Mouse (Mus musculus) lung, adult 18-20 months (tissue): ENCODE data around the gene Uba6.
A peak's percentile ranks its signal among the peaks of the same experiment; 100 is the strongest.

ENCODE experiments used
- DNase-seq, 2 experiments: peaks; one replicate each; pipeline ENCODE4 v3.0.0; 2022; ENCODE audit warnings: mixed read lengths in 2 of 2

Gene Uba6

GRCm38 (mm10) chr5:86172449-86173161, at the start of gene Uba6:
Gene Uba6, minus strand, starts transcription at chr5:86172803.
- peak; percentile 99 for DNase-seq

- DNase-seq = no peak
Observed at GRCm38 (mm10) chr5:86197801-86198200, 25.2 kb upstream of the Uba6 start, which contains the start of gene Gnrhr. Gene Gnrhr, minus strand, starts transcription at chr5:86197901.

- no peak for DNase-seq
Observed at GRCm38 (mm10) chr5:86191356-86191755, 18.8 kb upstream of the Uba6 start.

GRCm38 (mm10) chr5:86190770-86191169, 18.2 kb upstream of the Uba6 start:
- DNase-seq = no peak

- peak; percentile 30 to 36 for DNase-seq
Observed at GRCm38 (mm10) chr5:86190290-86190689, 17.7 kb upstream of the Uba6 start.

- DNase-seq = no peak
Observed at GRCm38 (mm10) chr5:86187441-86187840, 14.8 kb upstream of the Uba6 start.

GRCm38 (mm10) chr5:86173778-86174177, 1.2 kb upstream of the Uba6 start:
- no peak for DNase-seq

- no peak for DNase-seq
Observed at GRCm38 (mm10) chr5:86172088-86172448, 535 bp downstream of the Uba6 start.

GRCm38 (mm10) chr5:86129828-86130227, 42.8 kb downstream of the Uba6 start:
- no peak for DNase-seq

- no peak for DNase-seq
Observed at GRCm38 (mm10) chr5:86128749-86129148, 43.9 kb downstream of the Uba6 start.

- DNase-seq = no peak
Observed at GRCm38 (mm10) chr5:86118457-86119094, 54.0 kb downstream of the Uba6 start.

GRCm38 (mm10) chr5:86113997-86114396, 58.6 kb downstream of the Uba6 start:
- DNase-seq = no peak

GRCm38 (mm10) chr5:86113037-86113436, 59.6 kb downstream of the Uba6 start:
- DNase-seq = no peak

GRCm38 (mm10) chr5:86111074-86111473, 61.5 kb downstream of the Uba6 start:
- DNase-seq = no peak

- DNase-seq = no peak
Observed at GRCm38 (mm10) chr5:86106610-86107009, 66.0 kb downstream of the Uba6 start.

- DNase-seq = no peak
Observed at GRCm38 (mm10) chr5:86102176-86102575, 70.4 kb downstream of the Uba6 start.

GRCm38 (mm10) chr5:86100621-86101020, 72.0 kb downstream of the Uba6 start:
- DNase-seq = no peak

GRCm38 (mm10) chr5:86098988-86099387, 73.6 kb downstream of the Uba6 start:
- no peak for DNase-seq

GRCm38 (mm10) chr5:86094754-86095153, 77.8 kb downstream of the Uba6 start:
- DNase-seq = no peak

GRCm38 (mm10) chr5:86086751-86087150, 85.9 kb downstream of the Uba6 start:
- DNase-seq = no peak

- no peak for DNase-seq
Observed at GRCm38 (mm10) chr5:86084979-86085378, 87.6 kb downstream of the Uba6 start.

- no peak for DNase-seq
Observed at GRCm38 (mm10) chr5:86083987-86084386, 88.6 kb downstream of the Uba6 start.

- no peak for DNase-seq
Observed at GRCm38 (mm10) chr5:86078720-86079334, 93.8 kb downstream of the Uba6 start.

- no peak for DNase-seq
Observed at GRCm38 (mm10) chr5:86072756-86073386, 99.7 kb downstream of the Uba6 start.
